Comparison of ENCODE assay signal across 25 mouse cellular contexts in genomic region chr9:97024451-97024850, GRCm38 (mm10). TPM values are rescaled to one million over a fixed set of nuclear protein-coding genes. Genes with fewer than 3 reads are reported as not detected.
DNase-seq lines count a peak whose midpoint lies in the region; ATAC-seq and TF ChIP-seq lines count a peak whose summit lies in the region.
"Had no signal": no experiment of that assay in that cellular context is flagged by ENCODE, and none has a peak within 500 bp of the region (broad histone marks: within the 10 kb centered on the region; RNA-seq: fewer than 3 reads in every experiment).

No protein-coding gene starts in this region.

- no peak for TF ChIP-seq POLR2A in ES-Bruce4 (IDR thresholded peaks at IDR 0.05; ENCODE audit: insufficient read depth, low read length)

- no peak for TF ChIP-seq EP300 in ES-Bruce4 (IDR thresholded peaks at IDR 0.05; ENCODE audit: insufficient read depth, low read depth, low read length)
- no peak for TF ChIP-seq EP300 in stomach, postnatal 0 days (optimal IDR thresholded peaks at IDR 0.05)

- H3K9me3 ChIP-seq in midbrain, embryonic 11.5 days (ENCODE audit: control insufficient read depth, low read length) = no peaks in the 10 kb centered on the region
- H3K9me3 ChIP-seq in midbrain, embryonic 16.5 days (replicated peaks; ENCODE audit: control insufficient read depth, low read length, poor library complexity, severe bottlenecking) = no peaks in the 10 kb centered on the region
- peaks cover 10% of the 10 kb centered on the region for H3K9me3 ChIP-seq in E14TG2a.4 (ENCODE audit: low read length)
- no peaks in the 10 kb centered on the region; the same call in 1 of the 2 replicates for H3K9me3 ChIP-seq in ES-Bruce4 (replicated peaks; ENCODE audit: control insufficient read depth, insufficient read depth, low read length, poor library complexity, severe bottlenecking)
- H3K9me3 ChIP-seq in stomach, postnatal 0 days (ENCODE audit: control insufficient read depth, low read length) = no peaks in the 10 kb centered on the region
- H3K9me3 ChIP-seq: embryonic facial prominence, embryonic 10.5 days; embryonic facial prominence, embryonic 12.5 days; forebrain, embryonic 10.5 days; forebrain, embryonic 12.5 days; G1E had no signal

- no peak overlapping the region for H3K4me3 ChIP-seq in midbrain, embryonic 11.5 days (ENCODE audit: low read depth, low read length)
- no peak overlapping the region for H3K4me3 ChIP-seq in midbrain, embryonic 16.5 days (ENCODE audit: low read depth, low read length)
- H3K4me3 ChIP-seq in E14TG2a.4 (replicated peaks; ENCODE audit: low read length) = 0 out of 2 replicates have a peak overlapping the region, but pooled peaks have one; percentile 11
- H3K4me3 ChIP-seq in ES-Bruce4 (ENCODE audit: low read depth, low read length) = peak overlapping the region; percentile 36
- no peak overlapping the region for H3K4me3 ChIP-seq in stomach, postnatal 0 days (ENCODE audit: low read depth, low read length)
- H3K4me3 ChIP-seq: embryonic facial prominence, embryonic 10.5 days; embryonic facial prominence, embryonic 12.5 days; forebrain, embryonic 10.5 days; forebrain, embryonic 12.5 days had no signal

- WGBS in midbrain, embryonic 11.5 days = 69% methylated on average over 7 of the region's 7 CpGs
- WGBS in midbrain, embryonic 16.5 days = 76% methylated on average over 7 of the region's 7 CpGs
- 79% methylated on average over 7 of the region's 7 CpGs for WGBS in stomach, postnatal 0 days

- ATAC-seq in midbrain, embryonic 11.5 days (ENCODE audit: low FRiP score) = no peak
- no peak for ATAC-seq in midbrain, embryonic 16.5 days
- no peak for ATAC-seq in stomach, postnatal 0 days (ENCODE audit: low FRiP score, low TSS enrichment)
- ATAC-seq: activated CD4-positive, CD25-positive, alpha-beta regulatory T cell, adult 4 months; forebrain, embryonic 14.5 days; forebrain, embryonic 16.5 days; Patski had no signal

- TF ChIP-seq CTCF in E14TG2a.4 (conservative IDR thresholded peaks at IDR 0.05; ENCODE audit: low read length) (no peak), ES-Bruce4 (IDR thresholded peaks at IDR 0.05; ENCODE audit: low read depth, low read length) (no peak)
- no peak for TF ChIP-seq CTCF in stomach, postnatal 0 days (IDR thresholded peaks at IDR 0.05; ENCODE audit: low read depth)

- no peaks in the 10 kb centered on the region for H3K27me3 ChIP-seq in midbrain, embryonic 11.5 days (ENCODE audit: control insufficient read depth, insufficient read depth, low read length)
- no peaks in the 10 kb centered on the region for H3K27me3 ChIP-seq in midbrain, embryonic 16.5 days (ENCODE audit: control insufficient read depth, insufficient read depth, low read depth, low read length)
- peaks cover 21% of the 10 kb centered on the region for H3K27me3 ChIP-seq in E14TG2a.4 (ENCODE audit: insufficient read depth, low read length)
- no peaks in the 10 kb centered on the region for H3K27me3 ChIP-seq in ES-Bruce4 (ENCODE audit: control insufficient read depth, insufficient read depth, low read length, poor library complexity, severe bottlenecking)
- no peaks in the 10 kb centered on the region; the same call in 1 of the 2 replicates for H3K27me3 ChIP-seq in stomach, postnatal 0 days (ENCODE audit: control insufficient read depth, insufficient read depth, low read length)
- H3K27me3 ChIP-seq: embryonic facial prominence, embryonic 12.5 days; forebrain, embryonic 12.5 days; Patski had no signal

- H3K4me2 ChIP-seq in midbrain, embryonic 11.5 days = no peak overlapping the region
- no peak overlapping the region for H3K4me2 ChIP-seq in midbrain, embryonic 16.5 days (ENCODE audit: low read length)
- no peak overlapping the region for H3K4me2 ChIP-seq in stomach, postnatal 0 days (replicated peaks; ENCODE audit: low read depth)
- H3K4me2 ChIP-seq: embryonic facial prominence, embryonic 12.5 days; forebrain, embryonic 12.5 days had no signal

- H3K27ac ChIP-seq in midbrain, embryonic 11.5 days (ENCODE audit: low read depth, low read length) = no peak overlapping the region
- H3K27ac ChIP-seq in midbrain, embryonic 16.5 days (ENCODE audit: low read length) = no peak overlapping the region
- no peak overlapping the region for H3K27ac ChIP-seq in ES-Bruce4 (ENCODE audit: insufficient read depth, low read length)
- H3K27ac ChIP-seq in stomach, postnatal 0 days (replicated peaks) = no peak overlapping the region
- H3K27ac ChIP-seq: embryonic facial prominence, embryonic 10.5 days; embryonic facial prominence, embryonic 12.5 days; forebrain, embryonic 10.5 days; forebrain, embryonic 12.5 days had no signal

- peak; percentile 78 for DNase-seq in midbrain, embryonic 11.5 days (ENCODE audit: low spot score, missing footprints)
- peak; percentile 77 for DNase-seq in R1 (ENCODE audit: low read depth, low spot score)
- DNase-seq in urinary bladder, postnatal 4 days (ENCODE audit: low spot score in 2 of 2) = no peak
- no peak for DNase-seq in left cerebral cortex, adult 18-20 months (ENCODE audit: low spot score in 2 of 2)
- no peak for DNase-seq in stomach, postnatal 0 days (ENCODE audit: low spot score)
- DNase-seq: adrenal gland, adult 8-10 months; adrenal gland, postnatal 14 days; adrenal gland, postnatal 36 days; cerebellum, adult 11-12 months; cerebellum, adult 2 months; cerebellum, adult 9-10 months; cerebellum, postnatal 10 days; cerebellum, postnatal 25 days had no signal

- peaks cover 4% of the 10 kb centered on the region for H3K4me1 ChIP-seq in midbrain, embryonic 11.5 days (ENCODE audit: control insufficient read depth, insufficient read depth, low read length)
- H3K4me1 ChIP-seq in midbrain, embryonic 16.5 days (ENCODE audit: control insufficient read depth, insufficient read depth, low read length) = peaks cover 3% of the 10 kb centered on the region; the same call in 1 of the 2 replicates
- H3K4me1 ChIP-seq in E14TG2a.4 (replicated peaks; ENCODE audit: low read depth, low read length) (peaks cover 26% of the 10 kb centered on the region), ES-Bruce4 (ENCODE audit: control insufficient read depth, insufficient read depth, low read length) (peaks cover 6% of the 10 kb centered on the region)
- no peaks in the 10 kb centered on the region for H3K4me1 ChIP-seq in stomach, postnatal 0 days (replicated peaks; ENCODE audit: control insufficient read depth, insufficient read depth)
- H3K4me1 ChIP-seq: embryonic facial prominence, embryonic 12.5 days had no signal

- no peaks in the 10 kb centered on the region for H3K36me3 ChIP-seq in midbrain, embryonic 11.5 days (ENCODE audit: control insufficient read depth, insufficient read depth, low read length)
- H3K36me3 ChIP-seq in midbrain, embryonic 16.5 days (ENCODE audit: control insufficient read depth, insufficient read depth, low read length) = no peaks in the 10 kb centered on the region
- H3K36me3 ChIP-seq in E14TG2a.4 (ENCODE audit: insufficient read depth, low read length) (no peaks in the 10 kb centered on the region), ES-Bruce4 (ENCODE audit: control insufficient read depth, insufficient read depth, low read length, poor library complexity, severe bottlenecking) (no peaks in the 10 kb centered on the region)
- H3K36me3 ChIP-seq in stomach, postnatal 0 days (ENCODE audit: control insufficient read depth, insufficient read depth, low read length) = no peaks in the 10 kb centered on the region
- H3K36me3 ChIP-seq: embryonic facial prominence, embryonic 10.5 days; embryonic facial prominence, embryonic 12.5 days; forebrain, embryonic 10.5 days; forebrain, embryonic 12.5 days; G1E had no signal

- no peak overlapping the region for H3K9ac ChIP-seq in midbrain, embryonic 11.5 days (ENCODE audit: low read length)
- no peak overlapping the region for H3K9ac ChIP-seq in midbrain, embryonic 16.5 days (ENCODE audit: low read depth, low read length)
- H3K9ac ChIP-seq in ES-Bruce4 (ENCODE audit: low read depth, poor library complexity, severe bottlenecking) = peak overlapping the region; percentile 42; the same call in 1 of the 2 replicates
- no peak overlapping the region for H3K9ac ChIP-seq in stomach, postnatal 0 days (ENCODE audit: low read length)
- H3K9ac ChIP-seq: embryonic facial prominence, embryonic 12.5 days; forebrain, embryonic 12.5 days had no signal

RNA-seq across cellular contexts. Expression of gene Spsb4, which starts 5.8 kb away (rescaled TPM):
- 107 and 115 TPM in 2 replicates for polyA plus RNA-seq in midbrain, embryonic 11.5 days (2014; fragmentation: Nextera tagmentation; extraction: Ambion mirVana)
- polyA plus RNA-seq in midbrain, embryonic 16.5 days (2015; fragmentation: Nextera tagmentation; extraction: Ambion mirVana) = 23.5 and 28.3 TPM in 2 replicates
- 1.9 and 2.6 TPM in 2 replicates for polyA plus RNA-seq in ES-Bruce4 (2011; ENCODE audit: insufficient read depth, insufficient read length, low read depth, missing spikeins)
- total RNA-seq in left cerebral cortex, adult 18-20 months (2021) = 1 to 10 TPM; 4.7 to 6.3 TPM
- polyA plus RNA-seq in stomach, postnatal 0 days (2015; fragmentation: Nextera tagmentation; extraction: Ambion mirVana) = 4.4 and 6.1 TPM in 2 replicates
- total RNA-seq: G1E had no signal
- polyA plus RNA-seq: G1E had no signal

Comparison
In these comparisons a context has a peak if more than half of its experiments do, and no peak if none do; other contexts are left out.
1. DNase-seq: peak in midbrain, embryonic 11.5 days (single experiment) and R1 (single experiment); none in urinary bladder, postnatal 4 days (0 of 2), left cerebral cortex, adult 18-20 months (0 of 2) and stomach, postnatal 0 days (single experiment).
2. H3K4me3 ChIP-seq: peak in E14TG2a.4 (single experiment) and ES-Bruce4 (single experiment); none in midbrain, embryonic 11.5 days (single experiment), midbrain, embryonic 16.5 days (single experiment) and stomach, postnatal 0 days (single experiment).